Mouse (Mus musculus) adrenal gland, postnatal 14 days (tissue): Measurements from ENCODE around the gene Tnfsf15. TPM values are rescaled to one million over a fixed set of nuclear protein-coding genes. Genes with fewer than 3 reads are reported as not detected.
A peak's percentile ranks its signal among the peaks of the same experiment; 100 is the strongest.

Source experiments
- DNase-seq: peaks from one replicate; pipeline ENCODE4 v3.0.0; 2021; ENCODE audit warnings: mixed read lengths
- long read RNA-seq, 2 experiments: library from polyadenylated mRNA; stranded (forward); transcript quantifications; one replicate each; pipeline ENCODE4 v2.0.0; 2021
- total RNA-seq: library from RNA; stranded (reverse); gene quantifications from 2 replicates; pipeline ENCODE4 v1.2.3, GENCODE M21; 2021

Gene Tnfsf15
- 0.34 and 0.37 TPM in 2 replicates for total RNA-seq
- long read RNA-seq, experiment 1 = 0 reads
- long read RNA-seq, experiment 2 = 0 reads

DNA sequence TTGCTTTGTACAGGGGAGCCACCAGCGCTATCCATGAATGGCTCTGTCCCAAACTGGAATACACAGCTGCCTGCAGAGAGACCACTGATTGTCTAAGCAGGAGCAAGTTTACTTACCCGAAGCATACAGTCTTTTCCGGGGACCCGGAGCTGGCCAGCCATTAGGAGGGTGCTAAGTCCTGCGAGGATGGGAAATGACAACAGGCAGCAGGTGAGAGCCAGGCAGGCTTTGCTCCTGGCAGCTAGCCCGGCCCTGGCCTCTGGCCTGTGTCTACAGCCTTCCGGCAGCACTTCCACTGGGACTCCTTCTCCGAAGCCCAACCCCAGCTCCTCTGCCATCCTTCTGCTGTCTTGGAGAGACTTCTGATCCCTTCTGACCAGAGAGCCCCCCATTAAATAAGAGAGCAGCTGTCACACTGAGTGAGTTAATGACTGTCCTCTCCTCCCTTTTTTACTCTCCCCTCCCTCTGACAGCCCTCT, at the start of gene Tnfsf15:
Tnfsf15 (minus strand) TSS at position 421 of the 479 bp plus-strand sequence.
- peak; percentile 61 for DNase-seq

DNA sequence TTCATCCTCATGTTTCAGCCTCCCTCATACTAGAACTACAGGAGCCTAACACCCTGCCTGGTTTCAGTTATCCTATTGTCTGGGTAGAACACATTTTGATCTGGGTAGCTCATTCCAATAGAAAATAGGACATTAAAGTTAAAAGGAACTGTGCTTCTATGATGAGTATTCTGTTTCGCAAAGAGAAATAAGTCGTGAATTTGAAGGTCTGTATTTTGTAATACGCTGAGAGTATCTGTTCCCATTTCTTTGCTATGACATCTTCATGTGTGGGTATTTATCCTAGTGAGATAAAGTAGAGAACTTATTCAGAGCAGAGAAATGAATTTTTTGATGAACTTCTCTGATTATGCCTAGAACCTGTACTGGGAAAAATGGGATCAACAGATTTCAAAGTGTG, 47.4 kb upstream of the Tnfsf15 start:
- DNase-seq = no peak

DNA sequence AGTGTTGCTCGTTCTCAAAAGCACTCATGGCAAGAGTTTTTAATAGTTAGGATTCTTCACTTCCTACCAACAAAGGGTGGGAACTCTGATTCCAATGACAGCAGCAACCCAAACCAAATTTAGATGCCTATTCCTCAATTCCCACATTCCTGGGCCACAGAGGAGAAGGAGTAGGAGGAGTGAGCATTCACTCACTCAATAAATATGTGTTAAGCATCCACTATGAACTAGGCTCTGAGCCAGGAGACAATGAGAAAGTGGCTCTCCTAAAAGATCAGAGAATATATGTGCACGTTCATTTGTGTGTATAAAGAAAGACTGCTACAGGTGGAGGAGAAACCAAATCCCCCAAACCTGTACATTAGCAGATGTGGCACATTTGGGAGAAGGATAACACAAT, 40.6 kb upstream of the Tnfsf15 start:
- no peak for DNase-seq

DNA sequence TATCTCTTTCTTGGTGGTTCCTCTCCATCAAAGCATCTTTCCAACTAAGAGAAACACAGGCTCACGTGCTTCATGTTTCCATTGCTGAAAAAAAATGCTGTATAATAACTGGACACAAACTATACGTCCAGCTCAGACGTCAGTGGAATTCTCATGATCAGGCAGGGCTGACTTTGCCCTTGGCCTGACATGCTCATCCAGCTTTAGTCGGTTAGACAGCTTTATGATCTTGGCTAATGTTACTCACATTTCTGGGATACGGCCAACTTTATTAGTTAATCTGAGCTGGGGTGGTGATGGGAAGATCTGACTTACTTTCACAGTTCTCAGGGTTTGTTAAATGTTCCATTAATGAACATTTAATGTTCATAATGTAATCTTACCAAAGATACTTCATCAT, 38.9 kb upstream of the Tnfsf15 start:
- no peak for DNase-seq

DNA sequence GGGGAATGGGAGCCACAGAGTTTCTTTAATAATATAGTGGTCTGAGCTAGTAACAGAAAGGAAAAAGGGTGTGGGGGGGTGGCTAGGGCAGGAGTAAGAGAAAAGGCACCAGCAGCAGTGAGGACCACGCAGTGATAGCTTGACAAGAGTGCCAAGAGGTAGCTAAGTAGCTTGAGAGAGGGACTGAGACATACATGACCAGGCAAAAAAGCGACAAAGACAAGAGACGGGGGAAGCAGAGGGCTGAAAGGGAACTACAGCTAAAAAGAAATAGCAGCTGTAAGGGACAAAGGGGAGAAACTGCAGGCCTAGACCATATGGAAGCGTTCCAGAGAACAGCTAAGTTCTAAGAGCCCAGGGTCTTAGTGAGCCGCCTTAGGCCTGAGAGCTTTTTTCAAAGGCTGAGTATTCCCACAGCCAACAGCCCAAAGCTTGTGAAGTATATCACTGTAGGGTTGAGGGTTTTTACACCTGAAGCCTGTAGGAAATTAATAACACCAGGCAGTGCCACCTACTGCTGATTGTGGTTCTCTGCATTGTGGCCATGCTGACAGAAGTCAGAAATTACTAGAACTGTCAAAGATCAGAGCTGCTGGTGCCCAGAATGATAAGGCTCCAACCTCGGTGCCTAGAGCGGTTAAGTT, 38.2 kb upstream of the Tnfsf15 start:
- no peak for DNase-seq

DNA sequence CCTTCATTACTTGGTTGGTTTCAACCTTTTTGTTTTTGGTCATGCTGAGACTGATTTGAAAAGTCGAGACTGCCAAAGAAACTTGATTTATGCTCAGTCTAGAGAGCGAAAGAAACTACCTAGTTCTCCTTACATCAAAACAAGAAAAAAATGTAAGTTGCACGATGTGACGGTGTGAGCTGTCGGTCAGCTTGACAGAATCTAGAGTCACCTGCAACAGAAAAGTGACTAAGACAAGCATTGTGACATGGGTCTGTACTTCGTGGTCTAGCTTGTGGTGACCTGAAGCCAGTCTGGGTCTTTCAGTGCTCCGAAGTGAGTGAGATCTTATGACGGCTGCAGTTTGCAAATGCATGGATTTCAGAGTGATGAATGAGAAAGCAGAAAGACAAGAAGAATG, 32.3 kb upstream of the Tnfsf15 start:
- no peak for DNase-seq

DNA sequence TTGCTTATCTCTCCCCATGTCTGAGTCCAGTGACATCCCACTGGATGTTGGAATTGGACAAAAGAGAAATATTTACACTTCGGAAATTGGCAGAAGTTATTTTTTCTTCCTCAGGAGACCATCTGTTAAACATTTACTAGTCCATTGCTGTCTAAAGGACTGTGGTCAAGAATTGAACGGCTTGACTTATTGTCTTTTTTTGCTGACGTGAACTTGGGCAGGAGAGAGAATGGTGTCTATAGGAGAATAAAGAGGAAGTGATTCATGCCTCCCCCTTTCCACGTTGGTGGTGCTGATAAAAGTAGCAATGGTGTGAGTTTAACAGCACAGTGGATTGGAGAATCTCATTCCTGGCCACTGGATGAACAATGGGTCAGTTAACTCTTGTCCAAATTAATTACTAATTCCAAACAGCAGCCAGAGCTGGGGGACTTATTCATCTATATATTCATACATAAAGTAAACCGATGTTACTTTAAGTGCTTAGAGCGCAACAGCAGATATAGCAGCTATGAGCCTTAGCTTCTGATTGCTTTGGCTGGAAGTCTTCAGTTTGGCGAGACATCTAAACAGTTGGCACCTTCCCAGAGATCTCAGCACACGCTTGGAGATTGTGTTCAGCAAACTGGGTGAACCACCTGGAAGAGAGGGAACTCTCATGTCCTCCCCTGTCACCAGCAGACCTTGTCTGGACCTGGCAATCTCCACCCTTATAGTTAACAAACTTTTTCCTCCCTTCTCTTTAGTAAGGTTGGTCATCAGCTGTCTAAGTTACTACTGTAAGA, 28.6 kb upstream of the Tnfsf15 start:
- DNase-seq = no peak

DNA sequence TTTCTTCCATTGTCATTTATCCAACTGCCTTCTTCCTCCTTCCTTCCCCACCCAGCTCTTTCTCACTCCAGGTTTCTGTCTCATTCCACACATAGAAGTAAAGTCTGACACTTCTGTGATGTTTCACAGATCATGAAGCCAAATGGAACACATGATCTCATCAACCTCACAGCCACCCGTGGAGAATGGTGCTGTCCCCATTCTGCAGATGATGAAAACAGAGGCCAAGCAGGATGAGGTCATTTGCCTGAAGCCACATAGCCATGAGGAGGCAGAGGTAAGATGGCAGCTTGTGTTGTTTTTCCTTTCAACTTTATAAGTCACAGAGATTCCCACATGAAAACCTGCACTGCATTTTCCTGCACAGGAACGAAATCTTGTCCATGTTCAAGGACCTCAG, 27.6 kb upstream of the Tnfsf15 start:
- DNase-seq = no peak

DNA sequence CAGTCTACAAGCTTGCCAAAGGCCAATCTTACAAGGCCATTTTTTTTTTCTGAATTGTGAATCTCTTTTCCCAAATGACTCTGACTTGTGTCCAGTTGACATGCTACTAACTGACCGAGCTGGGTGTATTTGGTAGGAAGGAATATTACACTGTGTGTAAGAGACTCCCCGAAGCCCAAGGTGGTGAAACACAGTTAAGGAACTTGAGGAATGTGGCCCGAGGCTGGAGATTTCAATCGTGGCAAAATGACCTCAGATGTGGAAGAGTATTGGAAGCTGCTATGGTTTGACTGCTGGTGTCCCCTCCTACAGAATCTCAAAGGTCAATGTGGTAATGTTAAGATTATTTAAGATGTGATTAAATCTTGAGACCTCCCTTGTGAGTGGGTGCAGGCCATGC, 26.4 kb upstream of the Tnfsf15 start:
- no peak for DNase-seq

DNA sequence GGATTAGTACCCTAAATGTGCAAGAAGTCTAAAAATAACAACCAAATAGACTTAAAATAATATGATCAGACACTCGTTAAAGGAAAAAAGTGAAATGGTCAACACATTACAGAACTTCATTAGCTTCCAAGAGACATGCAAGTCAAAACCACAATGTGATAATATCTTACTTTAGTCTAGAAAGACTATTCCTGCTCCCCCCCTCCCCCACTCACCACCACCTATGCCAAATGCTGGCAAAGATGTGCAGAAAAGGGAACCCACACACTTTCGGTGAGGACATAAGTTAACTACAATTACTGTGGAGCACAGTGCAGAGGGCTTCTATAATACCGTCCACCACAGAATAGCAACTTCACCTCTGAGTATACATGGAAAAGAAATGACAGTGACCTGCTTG, 24.2 kb upstream of the Tnfsf15 start:
- DNase-seq = no peak

DNA sequence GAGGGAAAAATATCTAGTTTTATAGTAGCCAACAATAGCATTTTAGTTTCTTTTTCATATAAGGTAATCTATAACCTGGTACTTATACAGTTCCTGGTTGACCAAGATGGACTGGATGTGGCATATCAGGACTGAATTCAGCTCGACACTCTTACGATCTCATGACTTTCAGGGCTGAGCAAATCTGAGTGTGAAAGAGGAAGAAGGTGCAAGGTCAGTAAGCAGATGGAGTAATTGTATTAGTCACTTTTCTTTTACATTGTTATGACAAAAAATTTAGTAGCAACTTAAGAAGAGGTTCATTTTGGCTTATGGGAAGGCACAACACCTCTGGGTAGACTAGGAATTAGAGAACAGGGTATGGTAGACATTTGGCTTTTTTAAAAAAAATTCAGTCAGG, 20.1 kb upstream of the Tnfsf15 start:
- no peak for DNase-seq

DNA sequence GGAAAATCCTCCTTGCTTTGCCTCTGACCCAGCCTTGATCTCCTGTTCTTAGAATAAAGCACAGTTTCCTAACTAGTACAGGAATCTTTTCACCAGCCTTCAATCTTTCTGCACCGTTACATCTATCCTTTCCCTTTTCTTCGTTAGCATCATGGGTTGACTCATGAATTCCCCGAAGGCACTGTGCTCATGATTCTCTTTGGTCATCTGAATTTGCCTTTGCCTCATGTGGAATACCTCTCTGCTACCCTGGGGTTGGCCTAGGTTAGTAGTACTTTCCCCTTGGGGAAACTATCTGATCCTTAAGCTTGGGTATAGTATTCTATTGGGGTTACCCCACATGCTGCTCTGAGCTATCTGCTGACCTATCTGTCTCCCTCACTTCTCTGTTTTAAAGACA, 15.0 kb upstream of the Tnfsf15 start:
- no peak for DNase-seq

DNA sequence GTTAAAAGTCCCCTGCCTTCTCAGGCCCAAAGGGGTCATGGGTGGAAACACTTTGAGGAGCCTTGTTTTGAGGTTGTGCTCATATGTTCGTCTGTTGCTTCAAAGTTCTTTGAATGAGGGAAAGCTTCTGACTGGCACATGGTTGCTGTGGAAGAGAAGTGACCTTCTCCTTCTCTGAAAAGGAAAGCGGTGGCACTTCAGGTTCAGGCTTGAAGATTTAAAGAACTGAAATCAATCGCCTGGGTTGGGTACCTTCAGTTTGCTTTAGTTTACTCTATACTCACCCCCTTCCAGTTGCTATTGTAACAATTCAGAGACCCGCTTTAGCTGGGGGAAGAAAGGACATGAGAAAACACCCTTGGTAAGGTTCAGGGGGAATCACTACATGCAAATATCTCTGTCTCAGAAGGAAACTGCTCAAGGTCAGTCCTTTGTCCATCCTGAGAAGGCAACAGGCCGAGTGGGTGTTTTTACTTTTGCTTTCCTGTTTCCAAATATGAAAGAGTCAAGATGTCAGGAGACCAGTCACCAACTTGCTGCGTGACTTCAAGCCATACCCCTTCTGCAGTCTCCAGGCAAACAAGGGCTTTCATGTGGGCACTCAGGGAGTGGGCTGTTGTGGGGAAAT, 12.7 kb upstream of the Tnfsf15 start:
- DNase-seq = no peak

DNA sequence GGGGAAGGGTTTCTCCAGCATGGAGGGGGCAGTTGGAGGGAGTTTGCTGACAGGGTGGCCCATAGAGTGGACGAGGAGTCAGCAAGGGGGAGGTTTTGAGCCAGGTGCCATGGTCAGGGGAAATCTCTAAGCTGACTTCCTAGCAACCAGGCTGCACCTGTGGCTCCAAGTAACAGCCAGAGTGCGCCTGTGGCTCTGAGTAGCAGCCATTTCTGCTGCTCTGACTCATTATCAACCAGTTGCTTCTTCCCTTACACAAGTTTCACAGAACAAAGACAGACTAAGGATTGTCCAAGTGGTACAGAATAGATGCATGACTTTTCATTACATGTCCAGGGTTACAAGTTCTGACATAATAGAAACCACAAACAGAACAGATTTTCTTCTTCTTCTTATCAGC, 11.2 kb upstream of the Tnfsf15 start:
- no peak for DNase-seq

DNA sequence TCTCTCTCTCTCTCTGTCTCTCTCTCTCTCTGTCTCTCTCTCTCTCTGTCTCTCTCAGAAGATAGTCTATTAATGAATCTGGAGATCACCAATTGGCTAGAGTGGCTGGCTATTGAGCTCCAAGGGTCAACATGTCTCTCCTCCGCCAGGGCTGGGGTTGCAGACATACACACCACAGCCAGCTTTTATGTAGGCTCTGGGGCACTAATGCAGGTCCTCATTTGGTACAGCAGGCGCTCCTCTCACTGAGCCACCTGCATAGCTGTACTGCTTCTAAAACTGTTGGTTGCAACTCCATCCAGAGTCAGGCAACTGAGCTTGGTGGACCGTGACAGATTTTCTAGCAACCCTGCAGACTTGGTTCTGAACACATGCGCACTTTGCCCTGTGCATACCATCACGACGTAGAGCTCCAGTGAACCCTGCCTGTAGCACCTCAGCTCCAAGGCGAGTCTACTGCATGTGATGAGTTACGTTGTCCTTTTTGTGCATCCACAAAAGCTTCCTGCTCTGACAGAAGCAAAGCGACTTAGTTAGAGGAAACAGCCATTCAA, 9.6 kb upstream of the Tnfsf15 start:
- DNase-seq = no peak

DNA sequence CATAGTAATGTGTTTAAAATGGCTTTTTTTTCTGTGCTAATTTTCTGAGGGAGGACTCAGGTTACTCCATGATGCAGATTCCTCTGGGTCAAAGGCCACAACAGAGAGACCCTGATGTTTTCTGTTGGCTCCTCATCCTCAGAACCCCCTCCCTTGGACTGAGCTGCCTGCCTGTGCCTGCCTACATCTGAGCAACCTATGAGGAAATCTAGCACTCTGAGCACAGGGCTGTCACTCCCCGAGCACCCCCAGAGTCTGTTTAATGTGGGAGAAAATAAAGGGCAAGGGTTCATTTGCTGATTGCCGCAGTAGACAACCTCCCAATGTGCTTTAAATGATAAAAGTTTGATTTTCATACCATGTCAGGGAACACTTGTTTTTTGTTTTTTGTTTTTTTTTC, 8.9 kb upstream of the Tnfsf15 start:
- DNase-seq = no peak

DNA sequence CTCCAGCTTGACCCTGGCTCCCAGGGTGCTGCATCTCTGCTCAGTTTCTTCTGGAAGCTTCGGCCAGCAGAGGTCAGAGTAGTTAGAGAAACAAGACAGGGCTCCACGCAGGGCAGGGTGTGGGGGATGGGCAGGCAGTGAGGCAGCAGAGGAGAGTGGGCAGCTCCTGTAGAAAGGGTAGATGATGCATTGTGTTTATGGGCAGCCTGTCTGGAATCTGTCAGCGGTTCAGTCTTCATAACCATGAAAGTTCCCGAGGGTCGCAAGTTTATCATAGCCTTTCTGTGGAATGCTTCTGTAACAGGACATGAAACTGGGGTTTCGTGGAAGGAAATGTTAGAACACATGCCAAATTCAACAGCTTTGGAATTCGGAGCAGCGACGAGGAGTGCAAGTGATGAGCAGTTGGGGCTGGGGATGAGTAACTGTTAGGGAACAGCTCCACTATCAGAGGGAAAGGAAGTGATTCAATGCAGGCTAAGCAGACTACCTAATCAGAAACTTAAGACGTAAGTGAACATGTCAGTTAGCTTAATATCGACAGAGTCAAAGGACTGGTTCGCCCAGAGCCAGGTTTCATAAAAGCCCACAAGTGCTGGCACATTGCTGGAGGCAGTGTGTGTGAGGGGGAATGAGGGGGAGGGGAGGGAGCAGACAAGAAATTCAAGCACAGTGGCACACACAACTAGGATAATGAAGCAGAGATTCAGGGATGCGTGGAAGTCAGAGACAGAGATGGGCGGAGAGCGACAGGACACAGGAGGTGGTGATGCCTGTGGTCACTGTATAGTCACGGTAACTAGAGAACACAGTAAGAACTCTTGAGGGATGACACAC, 8.0 kb upstream of the Tnfsf15 start:
- peak; percentile 76 for DNase-seq

DNA sequence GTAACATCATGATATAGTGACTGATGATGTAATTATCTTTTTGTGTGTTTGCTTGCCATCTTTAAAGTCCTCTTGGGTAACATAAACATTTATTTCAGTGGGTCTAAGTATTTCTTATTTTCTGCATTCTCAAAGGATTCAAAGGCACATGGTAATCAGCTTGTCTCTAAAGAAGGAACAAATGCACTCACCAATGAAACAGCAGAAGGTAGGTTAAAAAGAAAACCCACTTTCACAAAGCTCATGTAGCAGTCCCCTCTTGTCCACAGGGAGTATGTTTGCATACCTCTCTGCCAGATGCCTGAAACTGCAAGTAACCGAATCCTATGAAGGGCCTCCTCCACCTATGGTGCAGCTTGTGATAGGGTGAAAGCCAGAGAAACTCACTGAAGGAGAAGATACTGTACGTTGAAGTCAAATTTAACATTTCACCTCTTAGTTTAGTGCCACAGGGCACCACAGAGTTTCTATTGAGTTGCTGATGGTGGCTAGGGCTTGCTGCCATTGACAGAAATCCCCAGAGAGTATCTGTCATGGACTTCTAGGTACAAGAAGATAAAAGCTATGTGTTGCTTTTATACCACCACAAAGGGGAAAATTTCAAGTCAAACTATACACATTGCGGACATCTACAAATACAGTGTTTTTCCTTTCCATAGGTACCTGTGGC, 3.3 kb upstream of the Tnfsf15 start:
- DNase-seq = no peak

DNA sequence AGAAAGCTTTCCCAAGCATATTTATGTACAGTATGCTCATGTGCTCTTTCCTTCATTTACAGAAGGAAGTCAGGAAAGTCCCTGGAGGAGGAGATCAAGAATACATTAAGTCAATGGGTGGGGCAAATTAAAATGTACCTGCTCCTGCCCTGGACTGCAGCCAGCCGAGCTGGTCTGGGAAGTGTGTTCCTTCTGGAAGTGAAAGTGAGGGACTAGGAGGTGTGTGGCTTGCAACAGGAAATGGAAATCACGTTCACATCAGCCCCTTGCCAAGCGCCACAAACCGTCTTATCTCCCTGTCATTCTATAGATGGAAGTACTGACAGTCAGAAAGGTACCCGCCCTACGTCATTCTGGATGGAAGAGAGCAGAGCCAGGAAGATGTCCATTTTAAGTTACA, 358 bp upstream of the Tnfsf15 start:
- no peak for DNase-seq

DNA sequence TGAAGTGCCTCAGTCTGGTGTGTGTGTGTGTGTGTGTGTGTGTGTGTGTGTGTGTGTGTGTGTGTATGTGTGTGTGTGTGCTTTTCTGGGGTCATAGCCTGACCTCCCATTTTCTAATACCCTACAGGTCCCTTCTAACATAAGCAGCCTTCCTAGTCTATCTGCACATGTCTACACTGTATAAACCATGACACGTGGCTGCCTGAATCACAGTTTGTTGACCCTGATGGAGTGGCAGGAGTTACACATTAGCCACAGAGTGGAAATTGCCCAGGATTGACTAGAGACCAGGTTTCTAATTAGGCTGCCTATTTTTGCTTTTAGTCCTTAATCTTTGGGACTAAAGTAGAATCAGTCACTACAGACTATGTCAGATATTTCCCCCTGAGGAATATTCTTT, 1.3 kb downstream of the Tnfsf15 start:
- no peak for DNase-seq

DNA sequence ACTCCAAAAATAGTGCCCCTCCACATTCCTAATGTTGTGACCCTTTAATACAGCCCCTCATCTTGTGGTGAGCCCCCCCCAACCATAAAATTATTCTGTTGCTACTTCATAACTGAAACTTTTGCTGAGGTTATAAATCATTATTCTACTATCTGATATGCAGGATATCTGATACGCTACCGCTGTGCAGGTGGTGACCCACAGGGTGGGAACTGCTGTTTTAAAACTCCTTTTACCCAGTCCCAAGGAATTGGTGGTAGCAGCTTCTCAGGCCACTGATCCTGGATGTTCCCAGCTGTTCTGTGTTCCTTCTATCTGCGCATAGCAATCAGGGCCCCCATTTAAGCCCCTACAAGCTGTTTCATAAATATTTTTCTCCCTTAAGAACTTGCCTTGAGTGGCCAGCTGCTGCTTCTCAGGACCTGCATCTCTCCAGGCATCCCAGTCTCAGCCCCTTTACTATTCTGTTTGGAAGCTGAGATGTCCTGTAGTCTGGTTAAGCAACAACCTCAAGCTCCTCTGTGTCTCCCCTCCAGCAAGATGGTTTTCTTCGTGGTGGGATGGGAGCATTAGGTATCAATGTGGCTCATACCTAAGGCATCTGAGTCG, 2.0 kb downstream of the Tnfsf15 start:
- no peak for DNase-seq
